Mouse (Mus musculus): ENCODE results near the gene Adam17.

DNA sequence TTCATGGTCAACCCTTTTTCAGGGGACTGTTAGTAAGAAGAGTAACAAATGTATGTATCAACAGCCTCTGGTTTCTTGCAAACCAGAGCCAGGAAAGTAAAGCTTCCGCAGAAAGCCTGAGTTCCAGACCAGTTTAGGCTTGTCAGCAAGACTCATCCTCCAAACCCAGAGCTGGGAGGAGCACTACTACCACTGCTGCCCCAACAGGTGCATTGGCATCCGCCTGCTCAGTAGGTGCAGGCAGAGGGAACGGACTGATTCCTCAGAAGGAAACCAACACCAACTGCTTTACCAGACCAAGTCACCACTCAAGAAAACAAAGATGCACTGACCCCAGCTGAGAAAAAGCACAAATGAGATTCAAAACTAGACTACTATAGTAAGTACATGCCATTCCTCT is 10.2 kb downstream of the Adam17 start:
- no peak for TF ChIP-seq CTCF (IDR thresholded peaks at IDR 0.05; ENCODE audit: low read depth, low read length)
- TF ChIP-seq POLR2A (IDR thresholded peaks at IDR 0.05; ENCODE audit: extremely low read depth, insufficient read depth, low read length) = no peak
